Comparison of ENCODE assay signal across 9 mouse cellular contexts in the genomic region with DNA sequence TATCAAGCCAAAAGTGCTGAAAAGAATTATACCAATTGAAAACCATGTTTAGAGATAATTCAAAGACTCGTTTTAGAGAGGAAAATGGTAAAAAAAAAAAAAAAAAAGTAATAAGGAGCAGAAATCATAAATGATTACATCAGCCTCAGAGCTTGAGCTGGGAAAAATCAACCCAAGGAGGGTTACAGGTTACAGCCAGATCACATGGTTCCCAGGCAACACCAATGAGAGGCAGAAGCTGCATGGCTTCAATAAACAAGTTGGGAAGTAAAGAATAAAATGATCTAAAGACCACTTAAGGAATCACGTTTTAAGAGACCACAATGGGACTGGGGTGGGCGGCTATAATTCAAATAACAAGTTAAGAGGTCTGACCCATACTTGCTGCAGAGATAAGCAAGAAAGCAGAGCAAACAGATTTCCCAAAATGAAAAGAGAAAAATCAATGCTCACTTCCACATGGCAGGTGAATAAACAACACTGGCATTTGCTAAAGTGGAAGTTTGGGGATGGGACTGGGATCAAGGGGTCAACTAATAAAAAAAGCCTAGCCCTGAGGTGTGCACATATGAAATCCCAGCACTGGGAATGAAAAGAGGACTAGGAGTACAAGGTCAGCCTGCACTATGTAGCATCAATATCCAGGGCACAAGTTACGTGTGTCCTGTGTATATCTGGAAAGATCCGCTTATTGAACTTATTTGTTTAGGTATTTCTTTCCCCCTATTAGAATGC. TPM values are rescaled to one million over a fixed set of nuclear protein-coding genes. Genes with fewer than 3 reads are reported as not detected.
A peak's percentile ranks its signal among the peaks of the same experiment; 100 is the strongest.
DNase-seq lines count a peak whose midpoint lies in the region; ATAC-seq and TF ChIP-seq lines count a peak whose summit lies in the region.
"Had no signal": no experiment of that assay in that cellular context is flagged by ENCODE, and none has a peak within 500 bp of the region (broad histone marks: within the 10 kb centered on the region; RNA-seq: fewer than 3 reads in every experiment).

No protein-coding gene starts in this region.

- H3K27me3 ChIP-seq in cerebellum, adult 2 months (ENCODE audit: control insufficient read depth, insufficient read depth, low read length), result no peaks in the 10 kb centered on the region
- no peaks in the 10 kb centered on the region for H3K27me3 ChIP-seq in C2C12 (ENCODE audit: control insufficient read depth, insufficient read depth, insufficient read length)
- H3K27me3 ChIP-seq in forebrain, embryonic 16.5 days (replicated peaks; ENCODE audit: control insufficient read depth, insufficient read depth, low read length), result no peaks in the 10 kb centered on the region
- H3K27me3 ChIP-seq in liver, embryonic 14.5 days (ENCODE audit: control insufficient read depth, insufficient read depth, low read length), result no peaks in the 10 kb centered on the region

- TF ChIP-seq POLR2A in cerebellum, adult 2 months (IDR thresholded peaks at IDR 0.05; ENCODE audit: borderline replicate concordance, insufficient read depth, low read length), result no peak

- peaks cover 31% of the 10 kb centered on the region for H3K79me3 ChIP-seq in C2C12 (ENCODE audit: low read depth)

- no peak for ATAC-seq in forebrain, embryonic 16.5 days
- ATAC-seq in liver, embryonic 14.5 days (ENCODE audit: insufficient read depth), result no peak

- peak overlapping the region; percentile 60 for H3K4me3 ChIP-seq in cerebellum, adult 2 months (replicated peaks; ENCODE audit: insufficient read depth, low read depth, low read length)
- H3K4me3 ChIP-seq in C2C12 (ENCODE audit: insufficient read depth, poor library complexity, severe bottlenecking), result peak overlapping the region; percentile 67
- peak overlapping the region; percentile 98 for H3K4me3 ChIP-seq in forebrain, embryonic 16.5 days (replicated peaks; ENCODE audit: low read length)
- peak overlapping the region; percentile 13 to 93; a peak in 3 of 4 replicates for H3K4me3 ChIP-seq in liver, embryonic 14.5 days (ENCODE audit: insufficient read depth in 1 of 2, low read depth in 2 of 2, low read length in 2 of 2)

- H3ac ChIP-seq in C2C12 (ENCODE audit: control insufficient read depth, insufficient read length, low read depth), result peak overlapping the region; percentile 19

- H3K4me1 ChIP-seq in cerebellum, adult 2 months (ENCODE audit: control insufficient read depth, insufficient read depth, low read length), result 0 out of 2 replicates have a peak, but pooled peaks cover 2% of the 10 kb centered on the region
- H3K4me1 ChIP-seq in forebrain, embryonic 16.5 days (replicated peaks; ENCODE audit: control insufficient read depth, insufficient read depth, low read length), result peaks cover 16% of the 10 kb centered on the region
- H3K4me1 ChIP-seq in liver, embryonic 14.5 days (replicated peaks; ENCODE audit: control insufficient read depth in 2 of 2, insufficient read depth in 2 of 2, low read length in 1 of 2), result peaks cover 8 to 11% of the 10 kb centered on the region in 2 experiments

- no peaks in the 10 kb centered on the region for H3K9me3 ChIP-seq in forebrain, embryonic 16.5 days (ENCODE audit: control insufficient read depth, low read length)
- H3K9me3 ChIP-seq in liver, embryonic 14.5 days (ENCODE audit: control insufficient read depth, low read length), result no peaks in the 10 kb centered on the region

- peaks cover 17% of the 10 kb centered on the region for H3K36me3 ChIP-seq in C2C12 (ENCODE audit: control insufficient read depth, insufficient read depth)
- peaks cover 6% of the 10 kb centered on the region for H3K36me3 ChIP-seq in forebrain, embryonic 16.5 days (ENCODE audit: control insufficient read depth, insufficient read depth)
- peaks cover 13% of the 10 kb centered on the region for H3K36me3 ChIP-seq in liver, embryonic 14.5 days (replicated peaks; ENCODE audit: control insufficient read depth, insufficient read depth, low read depth)

- no peak overlapping the region for H3K27ac ChIP-seq in cerebellum, adult 2 months (ENCODE audit: insufficient read depth, low read length)
- no peak overlapping the region for H3K27ac ChIP-seq in forebrain, embryonic 16.5 days (ENCODE audit: low read length)
- H3K27ac ChIP-seq in liver, embryonic 14.5 days, result no peak overlapping the region

- no peak for TF ChIP-seq EP300 in liver, embryonic 14.5 days (IDR thresholded peaks at IDR 0.05; ENCODE audit: low read depth)

- DNase-seq in cerebellum, adult 2 months, result no peak
- no peak for DNase-seq in cerebellum, postnatal 36 days
- DNase-seq in liver, embryonic 14.5 days (ENCODE audit: low read depth in 3 of 3, low spot score in 3 of 3), result no peak
- DNase-seq in embryo, embryonic 10.5 days (ENCODE audit: low spot score), result no peak
- no peak for DNase-seq in spleen, postnatal 14 days (ENCODE audit: low spot score in 2 of 2)
- no peak for DNase-seq in left cerebral cortex, adult 8-10 months (ENCODE audit: low spot score in 2 of 2)
- DNase-seq: thymus, postnatal 14 days had no signal

- H3K9ac ChIP-seq in forebrain, embryonic 16.5 days (replicated peaks; ENCODE audit: low read depth, low read length), result no peak overlapping the region; the same call in 1 of the 2 replicates
- H3K9ac ChIP-seq in liver, embryonic 14.5 days (replicated peaks), result peak overlapping the region; percentile 89; the same call in 1 of the 2 replicates

- H3K79me2 ChIP-seq in C2C12 (ENCODE audit: control insufficient read depth, insufficient read depth), result peaks cover 38% of the 10 kb centered on the region

- TF ChIP-seq CTCF in cerebellum, adult 2 months (IDR thresholded peaks at IDR 0.05; ENCODE audit: borderline replicate concordance, insufficient read depth, low read depth, low read length), result no peak
- no peak for TF ChIP-seq CTCF in C2C12 (IDR thresholded peaks at IDR 0.05; ENCODE audit: control insufficient read depth, insufficient read depth, insufficient read length)
- TF ChIP-seq CTCF in liver, embryonic 14.5 days (IDR thresholded peaks at IDR 0.05; ENCODE audit: low read depth), result no peak

- 63% methylated on average over 5 of the region's 5 CpGs for WGBS in cerebellum, adult 2 months
- WGBS in forebrain, embryonic 16.5 days, result 79% methylated on average over 5 of the region's 5 CpGs
- WGBS in liver, embryonic 14.5 days (ENCODE audit: insufficient replicate concordance), result 56% methylated on average over 5 of the region's 5 CpGs

- peak overlapping the region; percentile 82 for H3K4me2 ChIP-seq in forebrain, embryonic 16.5 days (ENCODE audit: low read length)
- peak overlapping the region; percentile 73 for H3K4me2 ChIP-seq in liver, embryonic 14.5 days (ENCODE audit: low read depth)

TF ChIP-seq in C2C12, 6 proteins besides CTCF, POLR2A, EP300 and RAD21:
- TF ChIP-seq MYOG (IDR thresholded peaks at IDR 0.05; ENCODE audit: control insufficient read depth, extremely low read depth, insufficient read length) (no peak), MYOD1 (IDR thresholded peaks at IDR 0.05; ENCODE audit: control insufficient read depth, insufficient read length, low read depth) (no peak), FOSL1 (IDR thresholded peaks at IDR 0.05; ENCODE audit: insufficient read depth, low read length, poor library complexity, severe bottlenecking) (no peak), MAX (IDR thresholded peaks at IDR 0.05) (no peak), CEBPB (IDR thresholded peaks at IDR 0.05; ENCODE audit: low read depth) (no peak), USF1 (IDR thresholded peaks at IDR 0.05; ENCODE audit: low read depth) (no peak)

RNA-seq across cellular contexts. Expression of a gene that starts 1.5 kb away (rescaled TPM):
- 44.8 and 47.6 TPM in 2 replicates for polyA plus RNA-seq in cerebellum, adult 2 months (2012; rRNA removed)
- 6.7 TPM for polyA plus RNA-seq in C2C12 (2012; fragmentation: generic; extraction: Trizol)
- 46.6 and 49.5 TPM in 2 replicates for polyA plus RNA-seq in forebrain, embryonic 16.5 days (2015; fragmentation: Nextera tagmentation; extraction: Ambion mirVana)
- 5.6 and 8.7 TPM in 2 replicates for polyA plus RNA-seq in liver, embryonic 14.5 days (2012; rRNA removed)
- 10.6 and 11.9 TPM in 2 replicates for polyA plus RNA-seq in liver, embryonic 14.5 days (2014; fragmentation: Nextera tagmentation; extraction: Ambion mirVana)
- 10 to 100 TPM; 49.8 to 56.4 (median 53.0) TPM for total RNA-seq in left cerebral cortex, adult 8-10 months (2022)
